Mouse (Mus musculus) mouse embryonic stem cell (cell line): ENCODE results near the gene Cage1.

ENCODE experiments used
- in situ Hi-C, 2 experiments: fragments of 300-500 bp; cut with MboI; formaldehyde crosslinking; loops; 1 replicate in 1 of 2; 3 replicates in 1 of 2; pipeline ENCODE4 v1.14.3; 2019 to 2020; ENCODE audit warnings: low sequenced_read_pairs in 2 of 2, low pct_unique_long_range_greater_than_20kb in 1 of 2, mixed read lengths in 1 of 2; ENCODE audit not compliant: unreplicated experiment in 1 of 2

Gene Cage1

DNA sequence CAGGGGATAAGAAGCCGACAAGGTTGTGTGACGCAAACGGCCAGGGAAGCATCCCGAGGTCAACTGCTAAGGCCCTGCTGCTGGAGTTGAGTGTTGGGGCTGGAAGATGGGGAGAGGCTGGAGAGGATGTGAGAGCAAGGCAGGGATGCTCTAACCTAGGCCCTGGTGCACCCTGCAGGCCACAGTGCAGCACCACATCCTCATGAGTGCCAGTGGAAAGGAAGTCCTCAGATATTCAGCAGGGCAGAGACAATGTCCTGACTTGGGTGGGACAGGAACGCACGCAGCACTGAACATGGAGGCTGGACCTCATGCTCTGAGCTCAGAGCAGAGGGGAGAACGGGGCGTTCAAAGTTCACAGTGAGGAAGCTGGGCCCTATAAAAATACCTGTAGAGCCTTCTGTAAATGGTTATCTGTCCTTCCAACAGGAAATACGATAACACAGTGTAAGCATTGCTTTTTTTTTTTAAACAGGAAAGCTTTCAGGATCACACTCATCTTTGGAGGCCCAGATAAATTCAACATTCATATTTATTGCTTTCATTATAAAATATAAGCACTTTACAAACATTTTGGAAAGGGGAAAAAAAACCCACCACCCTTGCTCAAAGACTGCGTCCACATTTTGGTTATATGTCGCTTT is 65.9 kb downstream of the Cage1 start:
- in situ Hi-C loops, result loop anchor here in 1 of 2 experiments (25.0 kb wide), 1 partner anchor 434 kb away; no protein-coding TSS in a partner anchor

DNA sequence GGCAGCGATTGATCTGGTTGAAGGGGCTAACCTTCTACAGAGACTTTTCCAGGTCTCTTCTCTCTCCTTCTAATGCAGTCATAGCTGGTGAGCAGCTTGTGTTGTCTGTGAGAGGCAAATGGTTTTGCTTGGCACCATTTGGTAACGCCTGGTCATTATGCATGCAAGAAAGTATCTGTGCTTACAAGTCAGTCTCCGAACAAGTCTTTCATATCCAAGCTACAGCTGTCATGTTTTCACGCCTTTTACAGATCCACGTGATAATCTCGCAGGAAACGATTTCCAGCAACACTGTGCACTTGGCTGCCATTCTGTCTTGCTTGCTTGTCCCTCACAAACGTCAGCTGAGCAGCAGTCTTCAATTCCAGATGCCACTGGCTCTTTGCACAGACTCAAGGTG is 66.9 kb downstream of the Cage1 start:
- in situ Hi-C loops, result loop anchor here (10.0 to 25.0 kb wide), 3 partner anchors 433 to 515 kb away; no protein-coding TSS in a partner anchor

DNA sequence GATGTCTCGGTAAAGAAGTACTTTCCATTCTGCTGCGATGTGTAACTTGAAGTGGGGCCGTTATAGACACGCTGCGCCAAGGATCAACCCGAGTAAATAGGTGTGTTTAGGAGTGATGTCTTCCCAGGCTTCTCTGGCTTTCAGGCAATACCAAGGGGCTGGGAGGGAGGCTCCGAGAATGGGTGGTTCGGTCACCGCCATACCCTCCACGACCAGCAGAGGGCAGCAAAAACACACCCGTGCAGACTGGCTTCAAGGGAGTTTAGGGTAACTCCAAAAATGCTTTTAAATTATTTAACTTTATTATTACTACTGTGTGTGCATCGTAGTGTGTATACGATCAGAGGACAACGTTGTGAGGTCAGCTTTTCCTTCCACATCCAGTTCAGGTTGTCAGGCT is 67.5 kb downstream of the Cage1 start:
- in situ Hi-C loops, result loop anchor here (10.0 to 25.0 kb wide), 3 partner anchors 432 to 515 kb away; no protein-coding TSS in a partner anchor

DNA sequence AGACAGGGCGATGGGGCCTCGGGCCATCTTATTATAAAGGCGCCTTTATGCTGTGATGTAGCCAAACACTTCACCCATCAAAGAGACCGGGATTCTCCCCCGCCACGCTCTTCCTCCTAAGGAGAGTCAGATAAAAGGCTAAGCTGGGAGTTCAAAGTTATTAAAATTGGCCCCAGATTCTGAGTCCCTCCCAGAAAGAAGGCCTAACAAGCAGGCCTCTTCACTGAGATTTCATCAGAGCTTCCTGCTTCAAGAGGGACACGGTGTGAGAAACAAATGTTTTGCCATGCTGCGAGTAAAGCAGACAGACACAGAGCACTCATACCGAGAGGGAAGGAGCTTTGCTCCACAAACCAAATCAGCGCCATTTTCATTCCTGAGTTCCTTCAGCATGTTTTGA is 69.3 kb downstream of the Cage1 start:
- in situ Hi-C loops, result loop anchor here (10.0 to 25.0 kb wide), 3 partner anchors 430 to 513 kb away; no protein-coding TSS in a partner anchor

DNA sequence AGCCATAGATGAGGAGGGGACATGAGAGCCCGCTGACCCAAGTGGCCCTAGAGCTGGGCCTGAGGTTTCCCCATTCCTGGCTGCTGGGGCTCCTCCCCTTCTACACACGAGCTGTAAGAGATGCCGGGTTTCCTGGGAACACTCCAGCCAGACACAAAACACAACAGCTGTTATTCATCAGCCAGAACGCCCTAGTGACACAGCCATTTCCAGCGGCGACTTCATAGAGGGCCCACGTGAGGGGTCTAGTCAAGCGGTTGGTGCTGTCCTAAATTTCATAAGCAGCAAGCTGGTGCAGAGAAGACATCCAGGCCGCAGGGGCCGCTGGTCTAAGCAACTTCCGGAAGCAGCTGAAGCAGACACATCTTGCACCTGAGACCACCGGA is 69.8 kb downstream of the Cage1 start:
- in situ Hi-C loops, result loop anchor here (10.0 to 25.0 kb wide), 3 partner anchors 430 to 512 kb away; no protein-coding TSS in a partner anchor

DNA sequence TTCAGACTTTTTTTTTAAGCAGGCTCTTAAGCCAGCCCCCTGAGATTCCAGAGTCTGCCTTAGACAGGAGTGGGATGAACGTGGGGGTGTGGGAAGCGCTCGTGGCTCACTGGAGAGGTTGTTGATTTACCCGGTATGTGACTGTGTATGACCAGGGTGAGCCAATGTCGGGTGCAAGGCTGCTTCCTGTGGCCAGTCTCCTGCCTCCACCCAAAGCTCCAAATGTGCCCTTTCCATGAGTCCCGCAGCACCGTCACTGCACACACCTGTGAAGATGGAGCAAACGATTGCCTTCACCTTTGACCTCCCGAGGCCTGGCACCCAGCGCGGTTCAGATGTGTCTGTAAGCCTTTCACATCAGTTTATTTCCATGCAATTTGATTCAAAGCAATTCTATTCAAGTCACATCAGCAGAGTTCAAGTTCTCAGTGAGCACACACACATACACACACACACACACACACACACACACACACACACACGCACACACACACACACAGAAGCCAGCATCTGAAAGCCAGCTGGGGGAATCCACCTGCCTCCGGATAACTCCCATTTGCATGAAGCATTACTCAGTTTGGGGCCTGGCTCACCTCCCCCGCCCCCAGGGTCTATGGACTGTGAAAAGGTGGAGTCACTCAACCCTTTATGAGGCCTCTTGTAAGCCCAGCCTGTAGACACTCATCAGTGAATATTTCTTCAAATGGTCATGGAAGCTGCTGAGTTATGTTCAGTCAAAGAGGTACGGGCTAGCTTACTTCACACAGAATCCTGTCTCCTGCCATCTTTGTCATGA is 70.4 kb downstream of the Cage1 start:
- in situ Hi-C loops, result loop anchor here (10.0 to 25.0 kb wide), 3 partner anchors 429 to 512 kb away; no protein-coding TSS in a partner anchor

DNA sequence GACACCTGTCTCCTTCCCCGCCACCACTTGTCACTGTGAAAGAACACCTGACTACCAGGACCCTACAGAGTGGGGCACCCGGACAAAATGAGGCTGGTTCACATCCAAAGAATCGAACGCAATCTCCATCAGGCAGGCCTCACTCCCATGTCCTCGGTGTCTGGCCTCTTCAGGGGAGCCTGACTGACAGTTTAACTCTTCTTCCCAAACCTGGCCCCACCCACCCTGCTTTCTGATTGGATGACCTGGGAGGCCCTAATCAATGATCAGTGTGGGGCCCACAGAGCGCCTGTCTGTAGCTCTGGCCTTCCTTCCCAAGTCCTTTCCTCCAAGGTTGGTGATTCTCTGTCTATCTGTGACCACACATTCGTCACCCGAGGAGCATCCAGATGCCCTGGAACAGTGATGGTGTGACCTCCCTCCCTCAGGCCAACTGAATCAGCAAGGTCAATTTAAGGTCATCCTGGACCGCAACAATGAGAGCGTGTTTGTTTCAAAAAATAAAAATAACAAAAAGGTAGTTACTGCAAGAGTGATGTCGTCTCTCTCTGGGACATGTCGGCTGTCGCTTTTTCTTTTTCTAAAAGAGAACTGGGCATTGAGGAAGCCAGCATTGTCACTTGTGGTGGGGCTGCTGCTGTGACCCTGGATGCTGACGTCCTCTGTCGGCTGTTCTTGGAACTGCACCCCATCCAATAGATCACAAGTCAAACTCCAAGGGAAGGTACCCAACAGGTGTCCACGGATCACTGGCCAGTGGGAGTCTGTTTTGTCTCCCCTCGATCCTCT is 71.5 kb downstream of the Cage1 start:
- in situ Hi-C loops, result loop anchor here (10.0 to 25.0 kb wide), 3 partner anchors 428 to 511 kb away; no protein-coding TSS in a partner anchor

DNA sequence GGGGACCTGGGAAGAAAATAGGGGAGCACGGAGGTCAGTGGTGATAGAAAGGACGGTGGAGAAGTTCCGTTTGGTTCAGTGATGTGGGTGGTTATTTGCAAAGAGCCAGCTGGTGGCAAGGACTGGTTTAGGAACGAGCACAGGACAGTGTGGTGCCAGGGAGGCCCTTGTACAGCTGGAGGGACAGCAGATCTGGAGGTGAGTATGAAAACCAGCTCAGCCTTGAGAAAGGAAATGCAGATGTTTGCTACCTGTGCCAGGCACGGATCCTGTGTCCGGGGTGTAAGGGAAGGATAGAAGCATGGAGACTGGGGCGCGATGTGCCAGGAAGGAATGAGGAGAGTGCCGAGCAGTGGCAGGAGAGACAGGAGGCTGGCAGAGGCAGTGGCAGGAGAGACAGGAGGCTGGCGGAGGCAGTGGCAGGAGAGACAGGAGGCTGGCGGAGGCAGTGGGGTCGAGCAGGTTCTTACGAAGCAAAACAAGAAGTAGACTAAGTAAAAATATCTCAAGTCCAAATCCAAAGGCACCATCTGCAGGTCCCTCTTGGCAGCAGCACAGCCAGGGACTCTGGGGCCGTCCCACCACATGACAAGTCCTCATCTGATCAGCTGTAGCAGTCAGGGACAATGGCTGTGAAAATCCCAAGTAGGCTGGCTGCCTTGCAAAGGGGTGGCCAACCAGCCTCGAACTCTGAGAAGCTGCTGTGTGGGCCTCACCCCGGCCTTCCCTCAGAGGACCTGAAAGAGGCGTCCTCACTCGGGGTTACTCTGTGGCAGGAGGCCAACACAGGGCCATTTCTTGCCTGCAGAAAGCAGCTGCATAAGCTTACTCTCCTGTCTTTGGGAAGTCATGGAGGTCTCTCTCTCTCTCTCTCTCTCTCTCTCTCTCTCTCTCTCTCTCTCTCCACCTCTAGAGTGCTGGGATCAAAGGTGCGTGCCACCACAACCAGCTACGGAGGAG is 72.5 kb downstream of the Cage1 start:
- in situ Hi-C loops, result loop anchor here (10.0 to 25.0 kb wide), 3 partner anchors 427 to 510 kb away; no protein-coding TSS in a partner anchor

DNA sequence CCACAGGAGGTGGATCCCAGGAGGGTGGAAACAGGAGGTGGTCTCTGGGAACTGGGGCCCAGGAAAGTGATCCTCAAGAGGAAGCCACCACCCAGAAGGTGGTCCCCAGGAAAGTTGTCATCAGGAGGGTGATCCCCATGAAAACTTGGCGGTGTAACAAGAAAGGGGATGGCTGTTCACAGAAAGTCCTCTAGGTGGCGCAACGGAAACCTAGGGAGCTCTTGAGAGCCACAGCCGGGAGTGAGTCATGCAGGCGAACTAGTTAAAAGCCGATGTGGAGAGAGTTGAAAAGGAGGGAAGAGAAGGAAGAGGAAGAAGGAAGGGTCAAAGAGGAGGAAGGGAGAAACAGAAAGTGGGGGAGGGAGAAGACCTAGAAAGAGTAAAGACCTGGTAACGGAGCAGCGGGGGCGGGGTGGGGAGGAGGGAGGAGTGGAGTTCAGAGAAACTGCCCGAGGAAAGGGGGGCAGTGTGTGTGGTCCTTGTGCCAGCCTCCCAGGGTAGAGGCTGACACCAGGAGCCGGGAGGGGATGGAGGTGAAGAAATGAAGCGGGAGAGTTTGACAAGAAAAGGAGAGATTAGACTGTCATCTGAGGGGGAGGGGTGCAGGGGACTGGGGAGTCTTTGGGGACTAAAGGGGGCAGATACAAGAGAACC is 73.4 kb downstream of the Cage1 start:
- in situ Hi-C loops, result loop anchor here (10.0 to 25.0 kb wide), 3 partner anchors 426 to 509 kb away; no protein-coding TSS in a partner anchor

DNA sequence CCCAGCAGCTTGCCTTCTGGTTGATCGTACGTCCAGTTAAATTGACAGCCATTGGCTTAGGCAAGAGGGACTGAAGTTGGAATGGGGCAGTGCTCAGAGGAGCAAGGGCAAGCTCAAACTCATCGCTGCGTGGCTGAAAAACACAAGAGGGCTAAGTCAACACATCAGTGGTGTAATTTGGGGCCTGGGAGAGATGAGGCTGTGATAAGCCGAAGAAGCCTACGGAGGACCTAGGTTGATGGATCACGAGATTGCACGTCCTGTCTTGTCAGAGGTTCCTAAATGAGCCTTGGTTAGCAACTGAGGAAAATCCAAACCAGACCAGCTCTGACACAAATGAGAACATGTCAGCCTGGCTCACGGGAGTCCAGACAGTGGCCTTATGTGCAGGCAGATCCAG is 74.3 kb downstream of the Cage1 start:
- in situ Hi-C loops, result loop anchor here (10.0 to 25.0 kb wide), 3 partner anchors 425 to 508 kb away; no protein-coding TSS in a partner anchor

DNA sequence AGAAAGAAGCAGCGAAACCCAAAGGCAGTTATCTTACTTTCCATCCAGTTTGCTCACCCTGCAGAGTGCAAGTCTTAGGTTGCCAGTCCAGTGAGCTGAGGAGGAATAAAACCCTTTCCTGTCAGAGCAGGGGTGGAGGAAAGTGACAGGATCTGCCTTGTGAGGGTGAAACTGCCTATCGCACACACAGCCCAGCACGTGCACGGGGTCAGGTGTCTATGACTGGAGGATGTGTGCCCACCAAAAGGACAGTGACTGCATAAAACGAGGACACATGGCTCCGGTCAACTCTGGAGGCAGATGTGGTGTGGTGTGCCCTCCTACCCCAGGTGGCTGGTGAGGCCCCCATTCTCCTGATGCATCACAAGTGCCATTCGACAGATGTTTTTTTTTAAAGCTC is 76.9 kb downstream of the Cage1 start:
- in situ Hi-C loops, result loop anchor here (10.0 to 25.0 kb wide), 3 partner anchors 423 to 505 kb away; no protein-coding TSS in a partner anchor

DNA sequence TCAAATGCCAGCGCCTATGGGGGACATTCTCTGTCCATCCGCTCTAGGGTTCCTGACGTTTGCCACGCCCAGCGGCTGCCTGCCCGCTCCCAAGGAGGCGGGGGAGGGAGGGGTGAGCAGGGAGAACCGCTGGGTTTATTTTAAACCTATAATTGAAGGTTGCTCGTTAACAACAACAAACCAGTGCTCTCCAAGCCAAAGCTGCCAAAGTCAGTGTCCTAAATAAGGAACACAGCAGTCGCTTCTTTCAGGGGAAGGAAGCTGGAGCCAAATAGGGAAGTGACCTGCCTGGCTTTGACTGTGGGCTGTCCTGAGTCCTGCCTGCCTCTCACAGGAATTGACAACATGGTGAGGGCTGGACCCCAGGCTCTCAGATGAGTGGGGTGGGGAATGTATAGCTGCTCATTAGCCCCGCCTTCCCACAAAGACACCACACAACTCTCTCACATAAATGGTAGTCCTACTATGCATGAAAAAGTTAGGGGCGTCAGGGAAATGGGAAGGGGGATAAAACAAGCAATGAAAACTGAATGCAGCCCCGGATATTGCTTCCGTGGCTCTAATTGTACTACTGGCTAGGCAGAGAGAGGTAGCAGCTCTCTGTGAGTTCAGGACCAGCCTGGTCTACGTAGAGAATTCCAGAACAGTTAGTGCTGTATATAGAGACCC is 77.5 kb downstream of the Cage1 start:
- in situ Hi-C loops, result loop anchor here in 1 of 2 experiments (25.0 kb wide), 1 partner anchor 422 kb away; no protein-coding TSS in a partner anchor

DNA sequence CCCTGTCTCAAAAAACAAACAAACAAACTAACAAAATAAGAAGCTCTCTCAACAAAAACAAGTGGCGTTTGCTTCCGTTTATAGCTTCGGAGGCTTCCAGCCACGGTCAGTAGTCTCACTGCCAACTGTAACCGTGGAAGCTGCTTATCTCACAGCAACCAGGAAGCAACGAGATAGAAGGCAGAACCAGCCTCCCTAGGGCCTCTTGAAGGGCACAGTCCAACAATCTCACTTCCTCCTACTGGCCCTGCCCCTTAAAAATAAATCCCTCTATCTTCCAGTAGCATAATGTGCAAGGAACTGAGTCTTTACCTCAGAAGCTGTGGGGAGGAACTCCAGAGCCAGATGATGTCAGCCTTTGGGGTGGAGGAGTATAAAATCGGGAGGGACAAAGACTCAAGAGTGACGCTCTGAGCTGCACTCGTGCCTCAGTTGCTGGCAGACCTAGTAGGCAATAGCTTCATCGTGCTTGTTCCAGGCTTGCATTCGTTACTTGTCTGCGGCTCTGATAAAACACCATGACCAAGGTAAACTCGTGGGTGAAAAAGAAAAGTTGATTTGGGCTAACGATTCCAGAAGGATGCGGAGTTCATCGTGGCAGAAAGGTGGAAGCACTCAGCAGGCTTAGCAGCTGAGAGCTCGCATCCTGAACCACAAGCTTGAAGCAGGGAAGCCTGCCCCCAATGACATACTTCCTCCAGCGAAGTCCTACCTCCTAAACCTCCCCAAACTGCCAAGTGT is 78.2 kb downstream of the Cage1 start:
- in situ Hi-C loops, result loop anchor here in 1 of 2 experiments (25.0 kb wide), 1 partner anchor 421 kb away; no protein-coding TSS in a partner anchor
